Mouse (Mus musculus) embryo, embryonic 11.5 days (tissue): ENCODE measurements at regions not wholly inside any gene's neighbourhood (a gene's known extent, or its start where the extent isn't known, plus 50 kb on each side); places are given as distances from the start of the nearest gene placed in this dataset.

Experiments
- DNase-seq: peaks from one replicate; pipeline ENCODE4 v3.0.0-alpha.2; 2012; ENCODE audit warnings: low read depth, low spot score

GRCm38 (mm10) chr8:117898015-117898414 lies 96.3 kb upstream of the Mphosph6 start:
- peak; percentile 30 for DNase-seq

GRCm38 (mm10) chr8:117894861-117895260 lies 93.1 kb upstream of the Mphosph6 start:
- no peak for DNase-seq

DNA sequence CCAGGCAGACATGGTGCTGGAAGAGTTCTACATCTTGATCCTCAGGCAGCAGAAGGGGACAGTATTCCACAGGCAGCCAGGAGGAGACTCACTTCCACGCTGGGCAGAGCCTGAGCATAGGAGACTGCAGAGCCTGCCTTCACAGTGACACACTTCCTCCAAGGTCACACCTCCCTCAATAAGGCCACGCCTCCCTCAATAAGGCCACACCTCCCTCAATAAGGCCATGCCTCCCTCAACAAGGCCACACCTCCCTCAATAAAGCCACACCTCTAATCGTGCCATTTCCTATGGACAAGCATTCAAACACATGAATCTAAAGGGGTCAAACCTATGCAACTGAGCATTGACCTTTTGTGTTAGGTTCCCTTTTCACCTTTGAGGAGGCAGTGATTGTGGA lies 88.5 kb upstream of the Mphosph6 start:
- DNase-seq = no peak

DNA sequence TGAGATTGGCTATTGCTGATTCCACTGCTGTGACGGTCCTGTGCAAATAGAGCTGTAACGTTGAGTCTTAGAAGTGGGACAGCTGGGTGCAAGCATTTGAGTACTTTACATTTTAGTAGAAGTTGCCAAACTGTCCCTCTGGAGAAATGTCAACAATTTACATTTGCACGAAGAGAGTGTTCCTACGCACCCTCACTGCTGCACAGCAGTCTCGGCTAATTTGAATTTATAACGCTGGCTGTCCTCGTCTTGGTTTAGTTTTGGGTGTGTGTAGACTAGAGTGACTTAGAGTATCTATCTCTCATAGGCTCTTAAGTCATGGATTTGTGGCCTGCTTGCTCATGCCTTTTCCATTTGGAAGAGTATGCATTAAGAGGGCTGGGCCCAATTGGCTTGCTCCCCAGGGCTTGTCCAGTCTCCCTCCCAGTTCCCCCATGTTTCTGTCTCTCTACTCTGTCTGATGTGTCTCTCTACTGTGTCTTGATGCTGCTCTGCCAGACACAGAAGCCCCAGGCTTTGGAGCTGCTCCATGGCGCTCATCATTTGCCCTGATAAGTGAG lies 79.8 kb upstream of the Mphosph6 start:
- no peak for DNase-seq

DNA sequence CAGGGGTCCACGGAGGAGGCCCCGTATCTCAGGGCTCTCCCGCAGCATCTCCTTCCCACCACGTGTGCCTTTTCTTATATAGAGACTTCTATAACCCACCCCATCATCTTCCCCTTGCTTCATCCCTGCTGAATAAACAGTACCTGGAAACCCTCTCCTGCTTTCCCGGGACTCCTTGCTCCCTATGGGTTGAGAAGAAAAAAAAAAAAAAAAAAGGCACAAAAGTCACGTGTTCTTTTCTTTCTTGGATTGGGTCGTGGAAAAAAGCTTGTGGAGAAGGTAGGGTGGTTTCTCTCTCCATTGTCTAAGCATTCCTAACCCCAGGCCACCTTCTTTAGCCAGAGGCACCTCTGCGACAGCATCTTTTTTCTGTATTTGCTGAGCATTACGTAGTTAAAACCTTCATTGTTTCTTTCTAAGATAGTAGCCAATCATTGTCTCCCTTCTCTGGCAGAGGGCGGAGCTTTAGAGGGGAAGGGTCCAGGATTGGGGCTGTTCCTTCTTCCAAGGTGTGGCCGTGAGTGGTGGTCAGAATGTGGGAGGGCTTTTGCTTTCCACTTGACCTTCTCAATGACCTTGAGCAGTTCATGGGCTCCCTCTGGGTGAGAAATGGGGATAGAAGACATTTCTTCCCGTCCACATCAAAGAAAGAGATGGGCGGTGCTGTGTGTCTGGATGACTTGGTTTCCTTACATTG lies 78.7 kb upstream of the Mphosph6 start:
- no peak for DNase-seq

GRCm38 (mm10) chr8:117873611-117874010 lies 71.9 kb upstream of the Mphosph6 start:
- no peak for DNase-seq

DNA sequence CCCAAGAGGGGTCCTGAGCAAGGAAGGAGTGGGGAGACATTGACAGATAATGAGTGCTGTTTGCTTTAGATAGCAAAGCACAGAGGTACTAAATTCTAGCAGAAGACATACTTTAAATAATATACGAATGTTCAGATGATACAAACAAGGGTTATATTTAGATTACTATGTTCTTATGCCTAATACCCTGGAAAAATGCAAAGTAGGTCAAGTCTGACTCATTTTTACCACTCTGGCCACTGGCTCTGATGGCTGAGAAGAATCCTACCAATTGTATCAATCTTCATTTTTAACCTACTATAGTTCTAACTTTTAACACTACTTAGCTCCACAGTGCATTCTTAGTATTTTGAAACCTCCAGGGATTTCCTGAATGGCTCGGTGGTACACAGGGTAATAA lies 65.4 kb upstream of the Mphosph6 start:
- no peak for DNase-seq

- DNase-seq = no peak
Measured at GRCm38 (mm10) chr8:117865014-117865413, 63.3 kb upstream of the Mphosph6 start.

GRCm38 (mm10) chr8:117863837-117864236 lies 62.1 kb upstream of the Mphosph6 start:
- peak; percentile 40 for DNase-seq

GRCm38 (mm10) chr8:117862318-117862717 lies 60.6 kb upstream of the Mphosph6 start:
- DNase-seq = no peak

DNA sequence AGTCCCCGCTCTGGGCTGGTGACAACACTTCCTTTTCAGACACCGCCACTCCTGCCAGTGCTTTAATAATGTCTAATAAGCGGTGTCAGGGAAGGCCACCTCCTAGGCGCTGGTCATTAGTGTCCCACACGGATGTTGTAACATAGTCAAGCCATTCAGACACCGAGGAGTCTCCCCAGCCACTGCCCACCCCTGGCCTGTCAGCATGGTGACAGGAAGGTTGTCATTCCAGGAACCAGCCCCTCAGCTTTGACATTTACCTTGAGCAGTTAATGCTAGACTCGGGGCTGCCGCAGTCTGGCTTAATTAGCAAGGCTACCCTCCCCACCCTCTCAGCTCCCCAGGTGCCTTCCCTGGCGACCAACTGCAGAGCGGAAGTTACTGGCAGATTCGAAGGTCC lies 58.0 kb upstream of the Mphosph6 start:
- no peak for DNase-seq

DNA sequence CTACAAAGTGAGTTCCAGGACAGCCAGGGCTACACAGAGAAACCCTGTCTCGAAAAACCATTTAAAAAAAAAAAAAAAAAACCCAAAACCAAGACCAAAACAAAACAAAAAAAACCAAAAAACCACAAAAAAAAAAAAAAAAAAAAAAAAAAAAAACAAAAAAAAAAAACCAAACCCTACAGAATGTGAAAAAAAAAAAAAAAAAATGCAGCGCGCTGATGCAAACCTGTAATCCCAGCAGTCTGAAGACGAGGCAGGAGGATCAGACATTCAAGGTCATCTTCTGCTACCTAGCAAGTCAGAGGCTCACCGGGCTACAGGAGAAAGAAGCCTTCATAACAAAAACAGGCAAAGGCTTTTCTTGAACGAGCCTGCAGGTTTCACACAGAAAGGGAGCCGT lies 57.4 kb upstream of the Mphosph6 start:
- no peak for DNase-seq

DNA sequence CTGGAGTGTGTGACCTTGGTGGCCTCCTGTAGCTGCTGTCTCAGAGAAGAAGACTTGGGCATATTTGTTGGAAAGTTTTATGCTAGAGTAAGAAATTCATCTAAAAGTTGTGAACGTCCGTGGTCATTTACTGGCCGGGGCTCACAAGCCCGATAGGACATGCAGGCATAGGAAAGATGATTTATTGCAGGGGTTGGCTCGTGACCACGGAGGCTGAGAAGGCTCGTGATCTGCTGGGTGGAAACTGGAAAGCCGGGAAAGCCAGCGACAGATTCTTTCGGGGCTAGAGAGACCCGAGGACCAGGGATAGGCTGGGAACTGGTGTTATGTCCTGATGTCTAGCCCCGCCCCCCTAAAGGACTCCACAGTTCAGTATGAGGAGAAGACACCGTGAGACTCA lies 54.4 kb upstream of the Mphosph6 start:
- DNase-seq = no peak

DNA sequence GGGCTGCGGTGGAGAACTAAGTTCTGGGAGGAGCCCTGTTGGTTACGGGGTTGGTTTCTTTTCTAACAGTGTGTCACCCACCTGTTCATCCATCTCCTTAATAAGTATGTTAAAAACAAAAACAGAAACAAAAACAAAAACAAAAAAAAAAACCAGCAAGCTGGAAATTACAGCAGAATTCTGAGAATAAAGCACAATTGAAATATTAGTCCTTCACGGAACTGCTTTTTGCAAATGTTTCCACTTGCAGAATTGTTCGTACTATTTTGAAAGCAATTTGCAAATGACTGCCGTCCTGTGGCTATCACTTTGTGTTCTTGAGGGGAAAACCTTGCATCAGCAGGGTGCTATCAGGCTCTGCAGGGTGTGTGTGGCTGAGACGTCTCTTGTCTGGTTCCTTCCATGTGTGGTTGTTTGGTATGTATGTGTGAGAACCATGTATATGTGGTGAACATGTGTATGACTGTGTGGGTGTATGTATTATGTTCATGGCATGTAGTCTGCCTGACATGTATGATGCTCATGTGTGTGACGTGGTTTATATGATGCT lies 53.3 kb upstream of the Mphosph6 start:
- DNase-seq = no peak

GRCm38 (mm10) chr8:117854301-117854700 lies 52.6 kb upstream of the Mphosph6 start:
- no peak for DNase-seq

GRCm38 (mm10) chr8:117853408-117853807 lies 51.7 kb upstream of the Mphosph6 start:
- DNase-seq = no peak

GRCm38 (mm10) chr8:117852521-117852920 lies 50.8 kb upstream of the Mphosph6 start:
- no peak for DNase-seq
